Mouse (Mus musculus) embryonic fibroblast, embryonic 13.5 days (primary cell): ENCODE results near the gene H2al1m. TPM values are rescaled to one million over a fixed set of nuclear protein-coding genes. Genes with fewer than 3 reads are reported as not detected.

Source experiments
- polyA plus RNA-seq: library from polyadenylated mRNA; stranded (reverse); fragments of >200 nt; gene quantifications from 2 replicates; pipeline ENCODE4 v1.2.4, GENCODE M21; 2011; ENCODE audit warnings: low read depth; ENCODE audit not compliant: missing spikeins, insufficient read length

Gene H2al1m
- polyA plus RNA-seq, 1 experiment: not detected

Other genes with a start within 250 kb of the H2al1m start
- not detected in 2 replicates for gene Fthl17f, start 220.7 kb upstream of the H2al1m start, polyA plus RNA-seq
- gene 4930402K13Rik, start 179.2 kb upstream of the H2al1m start, polyA plus RNA-seq: not detected in 2 replicates
- 2.9 and 5.3 TPM in 2 replicates for gene Lancl3, start 83.9 kb upstream of the H2al1m start, polyA plus RNA-seq
- gene Gm14862, start 26.9 kb upstream of the H2al1m start, polyA plus RNA-seq: not detected in 2 replicates
- gene Xk, start 11.0 kb upstream of the H2al1m start, polyA plus RNA-seq: 2.8 and 4.2 TPM in 2 replicates
- gene H2al1k, start 66.9 kb downstream of the H2al1m start, polyA plus RNA-seq: not detected in 2 replicates
- gene Cybb, start 204.0 kb downstream of the H2al1m start, polyA plus RNA-seq: 0.48 and 2.8 TPM in 2 replicates